Mouse (Mus musculus): ENCODE measurements around the gene Acvr1b. TPM values are rescaled to one million over a fixed set of nuclear protein-coding genes. Genes with fewer than 3 reads are reported as not detected.
A peak's percentile ranks its signal among the peaks of the same experiment; 100 is the strongest.

Acvr1b gene
- 1 to 10 TPM; 4.0 to 5.4 TPM for polyA plus RNA-seq (2017; shearing (Covaris generic))

DNA sequence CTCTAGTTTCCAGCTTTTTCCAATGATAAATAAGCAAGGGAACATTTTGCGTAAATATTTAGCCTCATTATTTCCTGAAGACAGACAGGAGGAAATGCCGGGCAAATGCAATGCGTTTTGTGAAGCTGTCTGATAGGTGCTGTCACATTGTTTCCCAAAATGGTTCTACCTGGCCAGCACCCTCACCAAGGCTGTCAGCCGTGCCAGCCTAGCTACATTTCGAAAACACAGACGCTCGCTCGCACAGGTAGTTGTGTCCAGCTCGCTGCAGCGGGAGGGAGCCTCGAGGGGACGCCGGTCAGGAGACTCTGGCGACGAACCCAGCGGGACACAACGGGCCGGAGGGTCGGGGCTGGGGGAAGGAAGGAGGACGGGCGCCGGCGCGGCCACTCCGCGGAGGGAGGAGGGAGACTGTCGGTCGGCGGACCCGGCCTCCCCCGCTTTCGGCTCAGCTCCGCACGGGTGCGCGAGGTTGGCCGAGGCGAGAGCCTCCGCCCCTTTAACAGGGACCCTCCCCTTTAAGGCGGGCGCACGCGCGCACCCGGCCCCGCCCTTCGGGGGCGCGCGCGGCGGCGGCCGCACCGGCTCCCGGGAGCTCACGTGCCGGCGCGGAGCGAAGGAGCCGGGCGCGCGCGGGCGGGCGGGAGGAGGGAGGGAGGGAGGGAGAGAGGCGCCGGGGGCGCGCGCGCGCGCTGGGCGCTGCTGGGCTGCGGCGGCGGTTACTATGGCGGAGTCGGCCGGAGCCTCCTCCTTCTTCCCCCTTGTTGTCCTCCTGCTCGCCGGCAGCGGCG, at the start of gene Acvr1b:
Gene Acvr1b (plus strand): TSS at position 647 of the 791 bp plus-strand sequence.
- ATAC-seq: peak; percentile 96

DNA sequence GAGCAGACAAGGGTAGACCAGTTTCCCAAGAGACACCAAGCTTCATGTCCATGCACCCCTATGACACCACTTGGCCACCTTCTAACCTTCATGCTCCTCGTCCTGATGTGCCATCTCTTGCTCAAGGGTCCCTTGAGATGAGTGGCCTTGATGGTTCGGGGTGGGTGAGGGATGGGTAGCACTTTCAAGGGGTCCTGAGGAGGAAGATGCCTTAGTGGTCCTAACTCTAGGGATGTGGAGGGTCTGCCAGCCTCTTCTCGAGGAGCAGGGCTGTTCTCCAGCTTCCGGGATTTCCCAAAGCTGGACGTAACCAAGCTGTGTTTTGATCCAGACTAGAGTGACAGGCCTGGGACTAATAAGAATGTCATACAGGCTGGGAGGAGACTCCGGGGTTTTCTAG, 48.3 kb upstream of the Acvr1b start:
- ATAC-seq: no peak

DNA sequence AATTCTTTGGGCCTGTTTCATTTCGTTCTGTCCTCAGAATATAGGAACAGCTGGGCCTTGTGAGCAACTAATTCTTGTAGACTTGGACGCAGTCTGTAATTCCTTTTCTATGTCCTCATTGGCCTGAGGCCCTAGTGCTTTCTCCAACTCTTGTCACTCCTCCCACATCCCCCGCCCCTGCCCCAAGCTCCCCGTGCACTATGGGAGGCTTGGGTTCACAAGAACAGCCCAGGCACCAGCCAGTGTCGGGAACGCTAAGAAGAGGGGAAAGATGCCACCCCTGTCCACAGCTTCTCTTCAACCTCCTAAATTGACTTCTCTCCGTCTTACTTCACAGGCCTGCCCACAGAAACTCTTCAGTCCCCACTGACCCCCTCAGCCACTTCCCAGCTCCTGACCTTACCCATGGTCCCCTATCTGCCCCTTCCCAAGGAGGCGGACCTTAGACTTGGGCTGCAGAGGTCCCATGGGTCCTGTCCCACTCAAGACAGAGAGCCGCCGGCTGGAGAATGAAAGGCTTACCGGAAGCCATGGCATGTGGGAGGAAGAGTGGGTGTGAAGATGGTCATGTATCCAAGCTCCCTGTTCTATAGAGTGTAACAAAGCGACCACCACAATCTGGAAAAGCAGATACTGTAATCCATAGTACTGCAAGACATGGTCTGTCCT, 46.9 kb upstream of the Acvr1b start:
- ATAC-seq: no peak

DNA sequence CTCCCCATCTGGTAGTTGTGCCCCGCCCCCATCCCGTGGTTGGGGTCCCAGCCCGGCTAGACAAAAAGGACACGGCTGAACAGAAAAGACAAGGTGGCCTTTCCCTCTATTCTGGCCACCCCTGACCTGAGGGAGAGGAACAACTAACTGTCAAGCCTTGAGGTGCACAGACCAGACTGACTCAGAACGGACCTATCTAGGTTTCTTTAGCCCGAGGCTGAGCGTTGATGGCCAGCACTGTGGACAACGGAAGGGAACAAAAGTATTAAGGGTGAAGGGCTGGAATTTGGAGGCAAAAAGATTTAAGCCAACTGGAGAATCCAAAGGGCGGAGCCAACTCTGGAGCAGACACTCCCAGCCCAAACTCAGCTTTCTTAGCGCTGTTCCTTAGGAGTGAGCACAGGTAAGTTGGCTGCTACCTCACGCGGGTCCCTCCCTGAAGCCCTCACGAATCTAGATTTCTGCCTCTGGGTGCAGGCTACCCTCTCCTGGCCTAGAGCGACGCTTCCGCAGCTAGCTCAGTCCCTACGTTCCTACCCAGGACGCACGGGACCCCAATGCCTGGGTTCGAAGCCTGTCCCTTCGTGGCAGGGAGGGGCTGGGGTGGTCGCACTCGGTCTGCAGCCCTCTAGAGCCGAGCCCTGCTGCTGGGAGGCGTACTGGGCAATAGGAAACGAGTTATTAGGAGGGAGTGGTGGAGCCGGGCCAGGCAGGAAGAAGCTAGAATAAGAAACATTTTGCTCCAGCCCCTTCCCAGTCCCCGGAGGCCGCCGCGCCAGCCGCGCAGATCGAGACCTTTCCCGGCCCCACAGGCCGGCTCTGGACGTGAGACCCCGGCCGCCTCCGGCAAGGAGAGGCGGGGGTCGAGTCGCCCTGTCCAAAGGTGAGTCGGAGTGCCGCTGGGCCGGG, 45.4 kb upstream of the Acvr1b start, which contains the start of gene Acvrl1:
Gene Acvrl1 (plus strand): TSS at position 342 of the 909 bp plus-strand sequence.
- ATAC-seq: no peak

DNA sequence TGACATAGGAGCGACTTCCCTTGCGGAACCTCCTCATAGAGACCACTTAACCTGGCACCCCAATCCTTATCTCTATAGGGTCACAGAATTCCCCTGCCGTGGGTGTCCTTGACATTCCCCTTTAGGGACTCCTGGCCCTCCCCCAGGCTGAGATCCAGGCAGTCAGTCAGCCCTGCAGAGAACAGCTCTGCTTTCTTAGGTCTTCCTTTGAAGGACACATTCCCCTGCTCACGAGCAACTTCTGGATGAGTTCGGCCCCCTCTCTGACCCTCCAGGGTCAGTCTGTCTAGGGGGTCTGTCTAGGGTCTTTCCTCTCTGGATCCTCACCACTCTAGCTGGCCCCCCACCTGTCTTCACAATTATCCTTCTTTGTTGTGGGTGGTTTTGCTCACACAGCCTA, 44.5 kb upstream of the Acvr1b start:
- ATAC-seq: no peak

DNA sequence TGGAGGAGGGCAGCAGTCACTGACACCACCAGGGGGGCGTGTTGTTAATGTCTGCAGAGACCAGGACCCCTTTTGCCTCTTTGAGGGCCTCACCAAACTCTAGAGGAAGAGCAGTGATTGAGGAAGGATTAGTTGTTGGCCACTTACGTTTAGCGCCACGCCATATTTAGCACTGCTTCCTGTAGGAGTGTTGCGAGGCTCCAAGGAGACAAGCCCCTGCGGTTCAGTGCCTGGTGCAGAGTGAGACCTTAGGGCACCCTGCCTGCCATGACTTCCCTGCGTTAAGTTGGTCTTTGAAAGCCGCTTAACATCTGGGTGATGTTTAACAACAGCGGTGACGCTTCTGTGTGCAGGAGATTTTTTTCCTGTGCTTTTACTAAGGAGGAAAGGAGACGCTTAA, 42.4 kb upstream of the Acvr1b start:
- no peak for ATAC-seq

DNA sequence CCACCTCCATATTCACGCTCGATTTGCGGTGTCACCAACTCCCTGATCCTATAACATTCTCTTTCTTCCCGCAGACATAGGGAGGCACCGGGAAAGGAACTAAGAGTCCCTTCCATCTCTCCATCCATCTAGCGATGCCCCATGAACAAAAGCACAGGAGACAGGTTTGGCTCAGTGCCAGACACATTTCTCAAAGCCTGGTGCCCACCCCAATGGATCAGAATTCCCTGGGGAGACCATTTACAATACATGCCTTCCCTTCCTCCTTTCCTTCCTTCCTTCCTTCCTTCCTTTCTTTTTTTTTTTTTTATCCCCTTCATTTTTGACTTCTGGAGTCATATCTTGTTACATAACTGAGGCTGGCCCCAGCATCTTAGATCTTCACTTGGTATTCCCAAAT, 41.8 kb upstream of the Acvr1b start:
- ATAC-seq: no peak

DNA sequence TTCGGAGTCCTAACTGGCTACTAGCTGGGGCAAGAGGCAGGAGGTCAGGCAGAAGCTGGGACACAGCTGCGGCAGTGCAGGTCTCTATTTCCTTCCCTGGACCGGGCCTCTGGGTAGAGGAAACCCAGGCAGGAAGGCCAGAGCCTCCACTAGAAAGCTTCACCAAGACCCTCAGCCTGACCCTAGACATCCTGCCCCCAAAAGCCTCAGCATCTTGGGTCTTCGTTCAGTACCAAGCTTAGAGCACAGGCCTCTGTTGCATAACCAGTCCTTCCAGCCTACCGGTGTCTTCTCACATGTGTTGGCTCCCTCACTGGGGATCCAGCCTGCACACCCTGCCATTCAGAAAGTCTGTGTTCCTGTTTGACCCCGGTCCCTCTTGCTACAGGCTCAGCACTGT, 41.1 kb upstream of the Acvr1b start:
- no peak for ATAC-seq

DNA sequence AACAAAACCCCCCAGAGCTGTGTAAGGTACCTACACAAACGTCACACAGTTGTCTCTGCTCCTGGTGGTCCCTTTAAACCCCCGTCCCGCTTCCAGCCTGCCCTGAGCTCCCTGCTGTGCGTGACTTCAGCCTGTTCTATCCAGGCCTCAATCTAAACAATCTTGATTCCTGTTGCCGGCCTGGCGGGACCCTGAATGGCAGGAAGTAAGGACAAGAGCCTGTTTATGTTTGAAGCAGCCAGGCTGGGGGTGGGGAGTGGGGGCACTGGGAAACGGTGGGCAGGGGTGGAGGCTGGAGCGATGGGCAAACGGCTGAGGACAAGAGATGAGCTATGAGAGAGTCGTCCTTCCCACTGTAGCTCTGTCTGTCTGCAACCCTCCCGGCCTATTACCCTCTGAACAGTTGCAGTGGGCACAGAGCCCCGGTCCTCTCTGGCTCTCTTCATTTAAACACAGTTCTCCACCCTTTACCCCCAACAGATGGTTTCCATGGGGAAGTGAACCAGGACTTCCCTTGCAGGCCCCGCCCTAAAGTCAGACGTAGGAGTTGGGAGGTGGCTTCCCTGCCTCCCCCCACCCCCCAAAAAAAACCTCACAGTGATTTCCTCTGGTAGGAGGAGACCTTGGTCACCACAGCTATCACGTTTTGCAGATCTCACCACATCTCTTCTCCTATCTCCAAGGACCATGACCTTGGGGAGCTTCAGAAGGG, 39.7 kb upstream of the Acvr1b start:
- ATAC-seq: peak; percentile 80

DNA sequence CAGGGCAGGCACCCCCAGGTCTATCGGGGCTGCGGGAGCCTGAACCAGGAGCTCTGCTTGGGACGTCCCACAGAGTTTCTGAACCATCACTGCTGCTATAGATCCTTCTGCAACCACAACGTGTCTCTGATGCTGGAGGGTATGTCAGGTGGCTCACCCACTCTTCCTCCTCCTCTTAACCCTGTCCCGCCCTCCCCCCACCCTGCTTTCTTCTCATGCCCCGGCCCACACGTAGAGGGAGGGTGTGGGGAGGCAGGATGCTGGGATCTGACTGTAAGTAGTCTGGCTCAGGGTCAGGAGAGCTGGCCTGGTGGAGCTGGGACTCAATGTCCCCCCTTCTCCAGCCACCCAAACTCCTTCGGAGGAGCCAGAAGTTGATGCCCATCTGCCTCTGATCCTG, 38.5 kb upstream of the Acvr1b start:
- peak; percentile 31 for ATAC-seq

DNA sequence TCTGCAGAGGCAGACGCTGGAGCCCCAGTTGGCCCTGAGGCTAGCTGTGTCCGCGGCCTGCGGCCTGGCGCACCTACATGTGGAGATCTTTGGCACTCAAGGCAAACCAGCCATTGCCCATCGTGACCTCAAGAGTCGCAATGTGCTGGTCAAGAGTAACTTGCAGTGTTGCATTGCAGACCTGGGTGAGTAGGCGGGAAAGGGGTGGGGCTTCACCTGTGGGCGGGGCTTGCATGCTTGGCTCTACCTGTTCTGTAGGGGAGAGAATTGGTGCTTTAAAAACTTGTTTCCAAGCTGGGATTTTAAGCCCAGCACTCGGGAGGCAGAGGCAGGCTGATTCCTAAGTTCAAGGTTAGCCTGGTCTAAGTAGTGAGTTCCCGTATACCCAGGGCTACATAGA, 36.4 kb upstream of the Acvr1b start:
- ATAC-seq: no peak

DNA sequence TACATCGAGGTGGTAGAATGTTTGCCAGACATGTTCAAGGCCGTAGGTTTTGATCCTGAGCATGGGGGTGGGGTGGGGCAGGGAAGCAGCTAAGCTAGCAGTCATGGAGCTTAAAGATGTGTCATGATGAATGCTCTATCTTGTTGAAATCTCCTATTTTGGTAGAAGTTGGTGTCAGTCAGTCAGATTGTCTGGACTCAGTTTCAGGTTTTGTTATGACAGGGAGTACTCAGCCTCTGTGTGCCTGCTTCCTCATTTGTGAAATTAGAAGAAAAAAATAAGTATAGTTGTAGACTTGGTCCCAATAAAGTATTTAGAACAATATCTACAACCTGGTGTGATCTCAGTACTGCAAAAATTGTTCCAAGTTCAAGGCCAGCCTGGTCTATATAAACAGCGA, 35.2 kb upstream of the Acvr1b start:
- no peak for ATAC-seq

DNA sequence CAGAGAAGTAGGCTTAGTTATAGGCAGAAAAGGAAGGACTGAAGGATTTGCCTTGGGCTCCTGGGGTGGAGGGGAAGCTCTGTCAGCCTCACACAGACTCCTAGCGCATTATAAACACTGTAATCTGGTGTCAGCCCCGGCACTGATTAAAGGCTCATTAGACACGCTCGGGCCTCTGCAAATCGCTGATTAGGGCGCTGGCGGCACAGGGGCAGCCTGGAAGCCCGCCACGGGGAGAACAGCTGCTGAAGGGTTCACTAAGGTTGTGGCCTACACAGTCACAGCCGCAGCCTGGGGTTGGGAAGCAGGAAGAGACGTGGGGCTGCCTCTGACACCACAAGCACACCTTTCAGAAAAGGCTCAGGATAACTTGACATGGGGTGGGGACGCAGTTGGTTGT, 34.0 kb upstream of the Acvr1b start:
- no peak for ATAC-seq

DNA sequence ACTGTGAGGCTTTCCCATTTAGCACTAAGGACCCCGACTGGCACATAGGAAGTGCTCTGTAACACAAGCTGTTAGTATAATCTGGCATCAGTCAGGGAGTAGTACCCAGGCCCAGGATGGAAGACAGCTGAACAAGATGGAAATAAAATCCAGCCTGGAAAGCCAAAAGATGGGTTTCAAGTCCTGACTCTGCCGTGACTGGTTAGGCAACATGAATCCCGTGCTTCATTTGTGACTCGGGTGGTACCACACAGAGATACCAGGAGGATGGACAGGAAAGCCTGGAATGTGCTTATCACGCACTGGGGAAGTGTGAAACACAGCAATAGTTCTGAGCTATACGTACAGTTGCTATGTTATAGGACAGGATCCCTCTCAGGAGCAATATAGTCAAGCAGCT, 33.3 kb upstream of the Acvr1b start:
- no peak for ATAC-seq

DNA sequence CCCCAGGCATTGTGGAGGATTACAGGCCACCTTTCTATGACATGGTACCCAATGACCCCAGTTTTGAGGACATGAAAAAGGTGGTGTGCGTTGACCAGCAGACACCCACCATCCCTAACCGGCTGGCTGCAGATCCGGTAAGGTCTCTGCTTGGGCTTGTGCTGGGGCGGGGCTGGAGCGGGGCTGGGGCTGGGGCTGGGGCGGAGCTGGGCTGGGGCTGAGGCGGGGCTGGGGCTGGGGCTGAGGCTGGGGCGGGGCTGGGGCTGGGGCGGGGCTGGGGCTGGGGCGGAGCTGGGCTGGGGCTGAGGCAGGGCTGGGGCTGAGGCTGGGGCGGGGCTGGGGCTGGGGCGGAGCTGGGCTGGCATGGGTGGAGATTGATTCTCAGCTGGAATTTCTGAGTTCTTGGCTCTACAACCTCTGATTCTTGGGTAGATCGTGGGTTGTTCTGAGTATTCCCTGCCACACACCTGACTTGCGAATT, 32.8 kb upstream of the Acvr1b start:
- peak; percentile 17 for ATAC-seq

DNA sequence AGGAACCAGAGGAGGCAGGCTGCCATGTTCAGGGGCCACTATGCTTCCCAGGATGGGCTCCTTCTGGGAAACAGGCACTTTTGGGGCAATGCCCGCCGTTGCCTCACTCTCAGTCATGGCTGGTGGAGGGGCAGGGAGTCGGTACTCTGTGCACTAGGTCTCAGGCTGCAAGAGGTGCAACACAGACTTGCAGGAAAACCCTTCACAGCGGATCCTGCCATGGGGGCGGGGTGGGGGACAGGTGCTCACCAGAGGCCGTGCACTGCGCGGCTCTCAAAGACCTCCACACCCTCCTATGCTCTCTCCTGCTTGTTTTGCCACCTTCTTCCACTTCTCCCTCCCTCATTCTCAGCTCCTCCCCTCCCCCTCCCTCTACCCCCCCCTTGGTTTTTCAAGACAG, 31.2 kb upstream of the Acvr1b start:
- ATAC-seq: no peak

DNA sequence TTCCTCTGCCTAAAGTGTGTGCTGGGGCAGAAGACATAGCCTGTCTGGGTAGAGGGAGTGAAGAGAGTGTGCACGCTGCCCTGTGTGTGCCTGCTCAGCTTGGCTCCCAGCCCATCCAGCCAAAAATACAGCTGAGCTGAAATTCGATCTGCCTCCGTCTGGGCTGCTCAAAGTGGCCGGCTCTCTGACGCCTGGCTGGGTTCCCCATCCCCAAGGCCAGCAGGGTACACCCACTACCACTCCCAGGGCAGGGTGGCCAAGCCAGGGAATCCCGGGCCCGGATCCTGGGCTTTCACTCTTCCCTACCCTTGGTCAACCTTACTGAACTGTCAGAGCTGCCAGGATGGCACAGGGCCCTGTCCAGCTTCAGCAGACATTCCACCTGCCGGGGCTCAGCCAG, 30.4 kb upstream of the Acvr1b start:
- no peak for ATAC-seq

DNA sequence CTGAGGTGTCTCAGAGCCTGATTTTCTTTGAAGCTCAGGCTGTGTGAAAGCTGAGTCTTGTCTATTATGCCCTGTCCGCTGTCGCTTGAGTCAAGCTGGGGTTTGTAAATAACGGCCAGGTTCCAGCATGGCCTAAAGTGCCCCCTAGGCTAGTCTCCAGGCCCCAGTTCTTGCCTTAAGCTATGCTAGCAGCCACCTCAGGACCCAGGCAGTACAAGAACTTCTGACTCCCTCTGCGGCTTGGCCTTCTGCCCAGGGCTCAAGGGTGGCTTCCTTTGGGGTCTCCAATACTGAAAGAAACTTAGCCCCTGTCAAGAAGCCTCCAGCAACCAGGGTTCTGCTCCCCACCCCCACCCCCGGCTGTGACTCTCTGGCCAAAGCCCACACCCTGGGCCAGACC, 29.7 kb upstream of the Acvr1b start:
- ATAC-seq: no peak

DNA sequence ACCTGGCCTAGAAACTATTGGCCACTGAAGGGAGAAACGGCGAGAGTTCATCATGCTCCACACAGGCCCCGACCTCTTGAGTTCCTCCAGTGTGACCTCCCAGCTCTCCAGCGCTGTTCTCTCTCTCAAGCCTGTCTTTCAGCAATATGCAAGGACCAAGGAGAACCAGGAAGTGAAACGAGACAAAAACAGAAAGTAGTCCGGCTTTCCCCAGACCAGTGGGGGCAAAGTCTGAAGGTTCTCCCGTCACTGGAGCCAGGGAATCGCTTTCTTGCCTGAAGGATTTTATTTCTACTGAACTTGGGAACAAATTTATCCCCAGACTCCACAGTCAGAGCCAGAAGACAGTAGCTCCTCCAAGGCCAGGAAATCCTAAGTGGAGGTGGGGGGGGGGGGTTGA, 29.1 kb upstream of the Acvr1b start:
- no peak for ATAC-seq

DNA sequence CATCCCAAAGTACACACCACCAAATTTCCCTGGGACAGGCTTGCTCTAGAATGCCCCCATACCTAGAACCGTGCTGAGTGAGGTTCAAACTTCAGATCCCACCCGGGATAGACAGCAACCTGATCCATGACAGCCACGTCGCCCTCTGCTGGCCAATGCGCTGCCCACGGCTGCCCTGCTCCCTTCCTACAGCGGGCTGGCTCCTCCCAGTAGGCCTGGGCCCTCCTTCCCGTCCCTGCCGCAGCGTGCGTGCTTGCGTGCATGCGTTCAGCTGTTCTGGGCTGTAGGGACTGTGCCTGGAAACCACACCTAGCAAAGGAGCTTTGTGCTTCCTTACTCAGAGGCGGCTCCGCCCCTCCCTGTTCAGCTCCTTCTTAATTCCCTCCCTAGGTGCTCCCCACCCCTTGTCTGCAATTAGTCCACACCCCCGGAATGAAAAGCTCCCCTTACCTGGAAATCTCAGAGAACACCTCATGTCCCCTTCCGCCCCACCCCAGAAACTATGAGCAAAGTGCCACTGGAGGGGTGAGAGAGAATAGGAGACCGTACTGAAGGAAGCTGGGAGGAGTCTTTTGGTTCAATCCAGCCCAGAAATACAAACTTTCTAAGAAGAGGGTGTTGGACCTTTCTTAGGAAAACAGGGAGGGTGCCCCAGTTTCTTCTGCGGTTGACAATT, 28.3 kb upstream of the Acvr1b start:
- ATAC-seq: peak; percentile 97

DNA sequence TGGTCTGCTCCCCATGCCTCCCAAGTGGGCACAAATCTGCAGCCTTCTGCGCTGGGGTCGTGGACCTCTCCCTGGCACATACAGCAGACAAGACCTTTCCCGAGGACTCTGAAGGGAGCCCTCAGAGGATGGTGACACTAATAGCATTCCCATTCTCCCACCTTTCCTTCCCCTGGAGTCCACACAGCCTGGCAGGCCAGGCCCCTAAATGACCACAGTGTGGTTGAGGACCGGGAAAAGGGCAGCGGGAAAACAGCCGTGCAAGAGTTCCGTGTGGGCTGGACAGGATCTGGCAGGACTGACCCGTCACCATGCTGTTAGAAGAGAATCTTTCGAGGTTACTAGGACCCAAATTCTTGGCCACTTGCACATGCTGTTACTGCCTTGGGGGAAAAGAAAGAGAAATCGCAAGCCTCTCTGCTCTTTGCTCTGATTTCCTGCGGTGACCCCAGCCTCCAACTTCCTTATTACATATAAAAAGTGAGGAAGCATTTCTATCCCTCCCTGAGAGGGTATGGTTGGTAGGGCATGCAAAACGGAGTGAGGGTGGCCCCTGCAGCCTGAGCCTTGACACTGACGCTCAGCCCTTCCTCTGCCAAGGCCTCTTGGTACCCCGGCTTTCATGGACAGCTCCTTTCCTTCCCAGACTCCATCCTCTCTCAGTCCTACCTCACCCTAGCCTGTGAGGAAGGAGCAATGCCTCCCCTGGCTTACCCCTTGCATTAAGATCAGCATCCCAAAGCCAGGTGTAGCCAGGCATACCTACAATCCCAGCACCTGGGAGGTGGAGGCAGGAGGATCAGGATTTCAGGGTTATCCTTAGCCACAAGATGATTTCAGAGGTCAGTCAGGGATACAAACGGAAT, 27.5 kb upstream of the Acvr1b start:
- ATAC-seq: no peak

Measured in CD4-positive, CD25-positive, alpha-beta regulatory T cell, adult 4 months (primary cell).